Mouse (Mus musculus): ENCODE measurements around the gene Fgd5.

- TF ChIP-seq CTCF (IDR thresholded peaks at IDR 0.05; ENCODE audit: borderline replicate concordance, control insufficient read depth, extremely low read depth, insufficient read depth, low read length, poor library complexity) (no peak), POLR2A (IDR thresholded peaks at IDR 0.05; ENCODE audit: control insufficient read depth, extremely low read depth, insufficient read depth, low read length, poor library complexity) (no peak)
These were observed 40.2 kb upstream of the Fgd5 start for GRCm38 (mm10) chr6:91938491-91938890.

All from thymus, adult 2 months (tissue).